Mouse (Mus musculus) kidney, postnatal 10 days (tissue): ENCODE results near the gene Gm28053.

Experiments
- DNase-seq: peaks from one replicate; pipeline ENCODE4 v3.0.0; 2021; ENCODE audit warnings: mixed read lengths

The Gm28053 gene

DNA sequence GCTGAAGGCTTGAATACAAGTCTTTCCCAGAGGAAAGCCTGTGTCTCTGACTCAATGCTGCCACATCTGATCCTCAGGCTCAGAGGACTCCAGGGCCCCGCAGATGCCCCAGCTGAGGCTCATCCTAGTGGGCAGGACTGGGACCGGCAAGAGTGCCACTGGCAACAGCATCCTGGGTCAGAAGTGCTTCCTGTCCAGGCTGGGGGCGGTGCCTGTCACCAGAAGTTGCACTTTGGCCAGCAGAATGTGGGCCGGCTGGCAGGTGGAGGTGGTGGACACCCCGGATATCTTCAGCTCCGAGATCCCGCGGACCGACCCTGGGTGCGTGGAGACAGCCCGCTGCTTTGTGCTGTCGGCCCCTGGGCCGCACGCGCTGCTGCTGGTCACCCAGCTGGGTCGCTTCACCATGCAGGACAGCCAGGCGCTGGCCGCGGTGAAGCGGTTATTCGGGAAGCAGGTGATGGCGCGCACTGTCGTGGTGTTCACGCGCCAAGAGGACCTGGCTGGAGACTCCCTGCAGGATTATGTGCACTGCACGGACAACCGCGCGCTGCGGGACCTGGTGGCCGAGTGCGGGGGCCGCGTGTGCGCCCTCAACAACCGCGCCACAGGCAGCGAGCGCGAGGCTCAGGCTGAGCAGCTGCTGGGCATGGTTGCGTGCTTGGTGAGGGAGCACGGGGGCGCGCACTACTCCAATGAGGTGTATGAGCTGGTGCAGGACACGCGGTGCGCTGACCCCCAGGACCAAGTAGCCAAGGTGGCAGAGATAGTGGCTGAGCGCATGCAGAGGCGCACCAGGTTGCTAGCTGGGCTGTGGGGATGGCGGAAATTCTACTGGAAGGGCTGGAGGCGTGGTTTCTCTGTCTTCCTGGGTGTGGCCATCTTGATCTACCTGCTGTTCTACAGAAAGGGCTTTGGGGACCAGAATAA, 24.3 kb downstream of the Gm28053 start:
- peak; percentile 84 for DNase-seq

DNA sequence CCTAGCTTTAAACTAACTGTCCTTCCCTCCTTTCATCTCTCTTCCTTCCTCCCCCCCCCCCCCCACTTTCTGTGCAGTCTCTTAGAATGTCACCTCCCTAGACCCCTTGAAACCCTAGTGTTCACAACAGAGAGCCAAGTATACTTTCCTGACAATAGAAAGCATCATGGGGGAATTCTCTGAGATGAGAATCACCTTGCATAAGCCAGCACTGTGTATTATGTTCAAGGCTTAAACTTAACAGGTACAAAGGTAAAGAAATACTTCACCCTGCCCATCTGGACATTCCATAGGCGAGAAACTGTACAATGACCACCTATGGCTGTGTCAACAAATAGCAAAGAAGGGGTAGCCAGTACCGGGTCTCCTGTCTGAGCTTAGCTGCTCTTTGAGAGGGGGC, 27.1 kb downstream of the Gm28053 start:
- no peak for DNase-seq

DNA sequence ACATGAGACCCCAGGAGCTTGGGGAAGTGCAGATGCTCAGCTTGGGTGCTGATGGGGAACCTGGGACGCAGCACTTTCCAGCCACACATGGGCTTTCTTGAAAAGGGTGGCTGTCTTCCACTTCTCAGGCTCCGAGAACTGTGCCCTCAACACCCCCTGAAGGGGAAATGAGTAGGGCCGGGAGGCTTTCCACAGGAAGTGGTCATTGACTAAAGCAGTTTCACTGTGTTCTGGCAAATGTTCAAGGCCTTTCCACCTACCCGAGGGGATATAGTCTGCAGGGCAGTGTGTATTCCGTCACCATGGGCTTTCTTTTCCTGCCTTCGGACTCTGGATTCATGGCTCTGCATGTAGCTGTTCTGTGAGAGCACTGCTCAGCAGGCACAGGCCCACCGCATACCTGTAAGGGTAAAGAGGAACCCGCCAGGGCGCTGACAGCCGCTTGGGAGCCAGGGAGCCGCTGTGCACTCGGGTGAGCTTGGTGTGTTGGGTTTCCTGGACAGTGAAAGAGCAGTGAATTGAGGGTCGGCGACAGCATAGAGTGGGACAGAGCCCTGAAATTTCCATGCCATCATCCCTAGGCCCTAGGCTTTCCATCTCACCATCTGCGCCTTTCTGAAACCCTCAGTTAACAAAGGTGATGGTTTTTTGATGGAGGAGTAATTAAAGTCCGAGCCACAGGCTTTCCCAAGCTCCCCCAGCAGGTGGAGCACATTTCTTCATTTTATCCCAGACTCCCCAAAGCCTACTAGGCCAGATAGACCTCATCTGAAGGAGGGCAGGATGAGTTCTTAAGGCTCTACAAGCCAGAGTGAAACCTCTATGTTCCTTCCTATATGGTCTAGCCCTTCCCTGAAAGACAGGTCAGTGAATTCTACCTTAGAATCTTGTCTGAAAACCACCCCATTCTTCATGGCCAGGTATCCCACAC, 27.8 kb downstream of the Gm28053 start, which contains the start of gene Gimap5:
Gimap5 (plus strand) TSS at position 239 of the 931 bp plus-strand sequence.
- peak; percentile 66 for DNase-seq

DNA sequence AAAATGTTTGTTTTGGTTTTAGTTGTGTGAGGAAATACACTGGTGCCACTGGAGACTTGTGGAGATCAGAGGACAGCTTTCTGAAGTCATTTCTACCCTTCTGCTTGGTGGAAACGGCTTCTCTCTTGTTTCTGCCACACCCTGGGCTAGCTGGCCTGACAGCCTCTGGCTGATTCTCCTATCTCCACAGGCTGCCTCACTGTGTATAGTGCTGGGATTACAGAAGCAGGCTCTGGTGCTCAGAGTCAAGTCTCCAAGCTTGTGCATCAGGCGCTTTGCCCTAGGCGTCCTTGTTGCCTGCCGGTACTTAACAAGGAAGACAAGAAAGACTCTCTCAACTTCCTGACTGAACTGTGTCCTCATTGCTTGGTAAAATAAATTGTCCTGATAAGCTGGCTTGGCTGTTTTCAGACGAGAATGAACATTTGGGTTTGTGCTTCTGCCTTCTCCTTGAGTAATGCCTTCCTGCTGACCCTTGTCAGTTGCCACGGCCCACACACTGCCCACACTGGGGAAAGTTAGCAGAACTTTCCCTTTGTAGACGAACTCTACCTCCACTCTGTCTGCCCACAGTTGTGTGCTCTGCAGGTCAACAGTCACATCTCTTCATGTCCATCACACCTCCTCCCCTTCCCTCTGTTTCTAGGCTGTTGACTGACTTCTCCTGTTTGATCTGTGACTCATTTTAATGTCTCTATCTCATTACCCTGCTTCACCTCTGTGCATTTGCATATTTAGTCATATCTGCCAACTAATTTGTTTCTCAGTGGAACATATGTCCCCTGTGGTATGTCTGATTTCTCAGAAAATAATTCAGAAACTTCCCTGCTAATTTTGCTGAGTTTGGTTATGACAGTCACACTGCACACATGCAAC, 28.9 kb downstream of the Gm28053 start:
- DNase-seq, result peak; percentile 37

DNA sequence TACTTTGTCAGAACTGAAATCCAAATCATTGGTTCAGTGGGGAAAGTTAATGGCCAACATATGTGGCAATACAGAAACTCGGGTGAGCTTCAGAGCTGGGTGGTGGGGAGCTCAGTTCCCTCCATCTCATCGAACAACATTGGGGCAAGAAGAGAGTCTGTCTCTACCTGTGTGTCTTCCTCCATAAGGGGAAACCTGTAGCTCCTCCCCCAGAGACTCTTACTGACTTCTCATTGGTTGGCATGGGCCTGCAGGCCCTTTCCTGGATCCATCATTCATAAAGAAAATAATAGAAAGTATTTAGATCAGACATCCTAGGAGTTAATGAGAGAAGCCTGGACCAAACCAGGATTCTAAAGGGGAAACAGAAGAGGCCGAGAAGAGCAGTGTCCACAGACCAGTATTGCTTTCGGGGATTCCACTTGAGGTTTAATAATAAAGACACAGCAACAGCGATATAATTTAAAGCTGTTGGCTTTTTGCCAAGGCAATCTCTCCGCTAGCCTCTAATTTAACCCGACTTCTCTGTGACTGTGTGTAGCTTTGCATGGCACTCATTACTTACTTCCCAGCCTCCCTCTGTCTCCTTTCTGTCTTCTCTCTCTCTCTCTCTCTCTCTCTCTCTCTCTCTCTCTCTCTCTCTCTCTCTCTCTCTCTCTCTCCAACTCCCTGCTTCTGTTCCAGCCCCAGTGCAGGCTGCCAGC, 45.3 kb downstream of the Gm28053 start:
- no peak for DNase-seq

DNA sequence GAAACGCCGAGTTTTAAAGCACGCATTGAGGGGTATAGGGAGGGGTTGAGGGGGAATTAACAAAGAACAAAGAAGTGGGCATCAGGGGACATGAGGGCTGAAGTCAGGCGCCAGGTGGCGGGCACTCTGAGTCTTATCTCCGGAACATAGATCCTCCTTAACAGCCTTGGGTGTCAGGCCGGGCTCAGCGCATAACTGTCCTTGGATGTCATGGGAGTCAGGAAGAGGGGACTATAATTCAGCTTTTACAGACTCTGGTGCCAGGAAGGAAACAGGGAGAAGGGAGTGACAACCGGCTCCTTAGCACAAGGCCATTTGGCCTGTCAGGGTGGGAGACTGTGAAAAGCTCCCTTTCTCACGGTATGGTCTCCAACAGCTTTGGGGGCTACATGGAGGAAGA, 46.1 kb downstream of the Gm28053 start:
- no peak for DNase-seq

DNA sequence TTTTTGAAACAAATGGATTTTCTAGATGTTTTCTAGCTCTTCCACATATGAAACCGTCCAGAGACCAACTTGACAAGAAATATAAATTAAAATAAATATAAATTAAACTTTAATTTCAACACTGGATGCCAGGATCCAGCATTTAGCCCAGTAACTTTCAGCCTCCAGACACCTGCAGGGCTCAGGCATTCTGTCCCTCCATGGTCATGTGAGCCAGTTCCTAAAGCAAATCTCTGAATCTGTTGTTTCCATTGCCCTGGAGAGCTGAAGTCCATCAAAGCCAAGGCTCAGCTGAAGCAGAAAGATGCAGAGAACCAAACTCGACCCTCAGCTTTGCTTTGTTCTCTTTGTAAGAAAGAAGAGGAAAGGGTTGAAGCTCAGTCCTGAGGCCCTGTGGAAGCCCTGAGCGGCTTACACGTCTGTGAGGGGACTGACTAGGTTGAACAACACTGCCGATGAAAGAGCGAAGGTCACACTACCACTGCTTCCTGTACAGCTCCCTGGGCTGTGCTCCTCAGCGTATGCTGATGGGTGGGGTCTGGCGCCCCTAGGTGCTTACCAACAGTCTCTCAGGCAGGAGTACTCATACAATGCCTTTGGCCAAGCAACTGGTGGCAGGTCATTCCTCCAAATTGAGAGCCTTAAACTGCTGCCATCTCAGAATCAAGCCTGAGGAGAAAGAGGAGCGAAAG, 49.9 kb downstream of the Gm28053 start:
- no peak for DNase-seq

DNA sequence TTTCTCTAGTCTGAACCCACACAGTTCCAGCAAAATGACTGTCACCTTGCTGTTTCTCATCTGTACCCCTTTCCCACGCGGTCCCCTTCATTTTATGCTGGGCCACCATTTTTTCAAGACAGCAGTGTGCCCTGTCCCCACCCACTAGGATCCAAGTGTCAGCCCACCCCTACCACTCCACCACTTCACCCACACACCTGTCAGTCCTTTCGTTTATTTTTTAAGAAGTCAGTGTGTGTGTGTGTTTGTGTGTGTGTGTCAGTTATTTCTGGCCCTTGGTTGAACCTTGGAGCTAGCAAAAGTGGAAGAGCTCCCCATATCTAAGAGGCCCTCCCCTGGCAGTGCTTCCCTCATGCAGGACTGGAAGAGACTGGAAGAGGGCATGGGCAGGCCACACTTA, 50.5 kb downstream of the Gm28053 start:
- no peak for DNase-seq

DNA sequence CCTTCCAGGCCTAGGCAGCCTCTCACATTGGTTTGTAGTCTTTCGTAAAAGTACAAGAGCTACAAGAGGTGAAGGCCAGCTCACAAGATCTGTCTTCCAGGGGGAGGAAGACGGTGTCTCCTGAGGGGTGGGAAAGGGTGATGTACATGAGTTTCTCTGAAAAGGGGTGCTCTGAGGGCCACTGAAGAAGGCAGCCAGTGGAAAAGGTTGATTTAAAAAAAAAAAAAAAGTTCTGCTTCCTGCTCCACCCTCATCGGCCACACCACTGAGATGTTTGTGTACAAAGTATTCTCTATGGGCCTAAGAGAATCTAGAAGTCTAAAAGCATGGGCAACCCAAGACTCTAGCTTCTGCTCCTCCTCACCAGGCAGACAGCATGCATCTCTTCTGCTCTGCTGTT, 52.3 kb downstream of the Gm28053 start, which contains the start of gene Gimap3:
Gimap3 (minus strand) TSS at position 156 of the 400 bp plus-strand sequence.
- no peak for DNase-seq

DNA sequence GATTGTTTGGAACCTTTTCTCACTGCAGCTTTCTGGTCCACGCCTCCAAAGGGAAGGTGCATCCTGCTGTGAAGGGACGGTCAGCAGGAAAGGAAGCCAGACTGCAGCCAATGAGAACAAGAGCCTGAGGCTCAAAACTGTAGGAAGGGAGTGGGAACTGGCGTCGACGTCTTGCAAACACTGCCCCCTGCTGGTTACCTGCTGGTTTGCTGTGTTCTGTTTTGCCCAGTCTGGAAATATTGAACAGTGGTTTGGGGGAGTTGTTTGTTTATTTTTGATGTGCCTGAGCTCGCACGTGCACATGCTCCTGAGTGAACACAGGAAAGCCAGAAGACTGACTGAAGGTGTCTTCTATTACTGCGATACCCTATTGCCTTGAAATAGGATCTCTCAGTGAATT, 53.6 kb downstream of the Gm28053 start:
- peak; percentile 92 for DNase-seq

DNA sequence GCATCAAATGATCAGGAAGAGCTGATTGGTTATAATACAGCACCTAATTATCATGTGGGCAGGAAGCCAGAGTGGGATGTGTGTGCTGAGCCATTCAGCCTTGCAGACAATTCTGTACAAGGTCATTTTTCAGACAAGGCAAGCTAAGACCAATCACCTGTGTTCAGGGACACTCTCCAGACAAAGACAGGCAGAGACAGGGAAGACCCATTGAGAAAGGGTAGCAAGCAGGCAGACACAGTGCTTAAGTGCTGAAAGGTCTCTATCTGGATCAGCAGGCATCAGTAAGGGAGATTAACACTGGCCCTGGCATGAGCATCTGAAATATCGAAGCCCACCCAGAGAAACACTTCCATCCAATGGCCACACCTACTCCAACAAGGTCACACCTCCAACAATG, 66.0 kb downstream of the Gm28053 start:
- no peak for DNase-seq

DNA sequence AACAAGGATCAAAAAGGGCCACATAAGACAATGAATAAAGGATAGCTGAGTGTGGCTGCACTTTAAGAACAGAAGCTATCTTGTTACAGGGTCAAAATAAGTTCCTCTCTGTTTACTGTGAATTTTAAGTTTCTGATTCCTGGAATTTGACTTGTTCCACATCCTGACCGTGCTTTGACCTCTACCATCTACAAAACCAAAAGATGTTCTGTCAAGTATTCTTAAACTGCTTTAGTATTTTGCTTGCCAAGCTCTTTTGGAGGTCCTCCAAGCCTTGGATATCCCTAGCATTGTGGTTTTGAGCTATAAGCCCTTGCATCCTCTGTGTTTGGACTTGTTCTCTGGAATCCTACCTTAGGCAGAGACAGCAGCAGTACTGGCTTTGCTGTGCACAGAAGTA, 66.8 kb downstream of the Gm28053 start:
- peak; percentile 42 for DNase-seq

DNA sequence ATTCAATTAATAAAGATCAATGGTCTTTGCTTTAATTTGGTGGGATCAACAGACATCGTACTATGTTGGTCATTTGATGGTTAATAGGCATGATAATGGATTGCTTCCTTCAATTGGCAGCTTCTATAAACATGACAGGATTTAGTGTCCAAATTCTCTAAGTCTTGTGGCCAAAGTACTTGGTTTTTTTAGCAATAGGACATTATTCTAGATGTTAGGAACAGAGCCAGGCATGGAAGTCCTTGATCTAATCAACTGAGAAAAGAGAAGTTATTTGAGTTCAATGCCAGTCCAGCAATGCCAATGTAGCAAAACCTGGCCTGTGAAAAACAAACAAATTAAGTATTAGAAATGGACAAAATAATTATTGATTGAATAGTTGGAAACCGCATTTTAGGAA, 67.2 kb downstream of the Gm28053 start:
- DNase-seq, result no peak

DNA sequence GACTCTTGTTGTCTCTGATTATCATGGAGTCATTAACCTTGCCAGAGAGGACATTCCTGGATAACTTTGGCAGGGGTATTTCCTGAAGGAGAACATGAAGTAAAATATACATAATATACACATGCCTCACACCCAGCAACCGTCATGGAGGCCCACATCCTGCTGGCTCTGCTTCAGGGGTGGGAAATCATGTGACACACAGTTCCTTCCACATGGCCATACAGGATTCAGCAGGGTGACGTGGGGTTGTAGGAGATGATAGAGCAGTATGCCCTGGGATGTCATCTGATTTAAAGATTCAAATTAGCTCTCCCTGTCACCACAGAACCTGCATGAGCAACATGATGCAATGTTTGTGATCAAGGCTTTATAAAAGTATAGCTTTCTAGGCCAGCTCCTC, 69.5 kb downstream of the Gm28053 start:
- no peak for DNase-seq

DNA sequence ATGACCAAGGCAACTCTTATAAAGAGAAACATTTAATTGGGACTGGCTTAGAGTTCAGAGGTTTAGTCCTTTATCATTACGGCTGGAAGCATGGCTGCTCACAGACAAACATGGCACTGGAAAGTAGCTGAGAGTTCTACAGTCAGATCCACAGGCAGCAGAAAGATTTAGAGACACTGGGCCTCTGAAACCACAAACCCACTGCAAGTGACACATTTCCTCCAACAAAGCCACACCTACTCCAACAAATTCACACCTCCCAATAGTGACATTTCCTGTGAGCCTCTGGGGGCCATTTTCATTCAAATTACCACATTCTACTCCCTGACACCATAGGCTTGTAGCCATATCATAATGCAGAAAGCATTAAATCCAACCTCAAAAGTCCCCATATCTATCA, 83.5 kb downstream of the Gm28053 start:
- DNase-seq, result no peak
